Mouse (Mus musculus): Measurements from ENCODE around the gene Bpifb2. TPM values are rescaled to one million over a fixed set of nuclear protein-coding genes. Genes with fewer than 3 reads are reported as not detected.

Bpifb2 gene
- polyA plus RNA-seq, 1 experiment from 2014 or later, result not detected

- Histone ChIP-seq H3K36me3 (ENCODE audit: control insufficient read depth, insufficient read depth, low read length) (no peaks in the 10 kb centered on the region), H3K4me2 (ENCODE audit: low read depth, low read length) (no peak overlapping the region), H3K9ac (ENCODE audit: low read length) (no peak overlapping the region), H3K4me3 (replicated peaks; ENCODE audit: low read length) (no peak overlapping the region), H3K4me1 (ENCODE audit: control insufficient read depth, insufficient read depth, low read length) (no peaks in the 10 kb centered on the region), H3K9me3 (replicated peaks; ENCODE audit: control insufficient read depth, low read length) (no peaks in the 10 kb centered on the region), H3K27me3 (ENCODE audit: control insufficient read depth, insufficient read depth, low read length) (no peaks in the 10 kb centered on the region), H3K27ac (ENCODE audit: low read length) (no peak overlapping the region)
- ATAC-seq (ENCODE audit: insufficient read depth, low FRiP score), result no peak
- WGBS, result 80% methylated on average over 8 of the region's 8 CpGs
Observed at GRCm38 (mm10) chr2:153944567-153944966, 69.7 kb downstream of the Bpifb2 start.

Other genes with a start within 250 kb of the Bpifb2 start
- 72.0 and 75.0 TPM in 2 replicates for gene Commd7, start 242.3 kb upstream of the Bpifb2 start, polyA plus RNA-seq (2015; fragmentation: Nextera tagmentation; extraction: Ambion mirVana)
- 6.5 and 7.0 TPM in 2 replicates for gene Dnmt3b, start 225.6 kb upstream of the Bpifb2 start, polyA plus RNA-seq (2015; fragmentation: Nextera tagmentation; extraction: Ambion mirVana)
- gene Dnmt3c, start 178.4 kb upstream of the Bpifb2 start, polyA plus RNA-seq (2015; fragmentation: Nextera tagmentation; extraction: Ambion mirVana), result 0.06 TPM in 1 of 2 replicates, not detected in the other
- 212 and 252 TPM in 2 replicates for gene Mapre1, start 133.8 kb upstream of the Bpifb2 start, polyA plus RNA-seq (2015; fragmentation: Nextera tagmentation; extraction: Ambion mirVana)
- 0.23 and 0.29 TPM in 2 replicates for gene Efcab8, start 95.1 kb upstream of the Bpifb2 start, polyA plus RNA-seq (2015; fragmentation: Nextera tagmentation; extraction: Ambion mirVana)
- not detected in 2 replicates for gene Sun5, start 4.0 kb upstream of the Bpifb2 start, polyA plus RNA-seq (2015; fragmentation: Nextera tagmentation; extraction: Ambion mirVana)
- not detected in 2 replicates for gene Bpifb6, start 25.3 kb downstream of the Bpifb2 start, polyA plus RNA-seq (2015; fragmentation: Nextera tagmentation; extraction: Ambion mirVana)
- not detected in 2 replicates for gene Bpifb3, start 43.2 kb downstream of the Bpifb2 start, polyA plus RNA-seq (2015; fragmentation: Nextera tagmentation; extraction: Ambion mirVana)
- not detected in 2 replicates for gene Bpifb4, start 63.2 kb downstream of the Bpifb2 start, polyA plus RNA-seq (2015; fragmentation: Nextera tagmentation; extraction: Ambion mirVana)
- gene Bpifa6, start 99.9 kb downstream of the Bpifb2 start, polyA plus RNA-seq (2015; fragmentation: Nextera tagmentation; extraction: Ambion mirVana), result not detected in 2 replicates
- gene Bpifa2, start 133.2 kb downstream of the Bpifb2 start, polyA plus RNA-seq (2015; fragmentation: Nextera tagmentation; extraction: Ambion mirVana), result not detected in 2 replicates

Data from stomach, embryonic 16.5 days (tissue).